ENCODE assay signal across 14 mouse cellular contexts in the genomic region with DNA sequence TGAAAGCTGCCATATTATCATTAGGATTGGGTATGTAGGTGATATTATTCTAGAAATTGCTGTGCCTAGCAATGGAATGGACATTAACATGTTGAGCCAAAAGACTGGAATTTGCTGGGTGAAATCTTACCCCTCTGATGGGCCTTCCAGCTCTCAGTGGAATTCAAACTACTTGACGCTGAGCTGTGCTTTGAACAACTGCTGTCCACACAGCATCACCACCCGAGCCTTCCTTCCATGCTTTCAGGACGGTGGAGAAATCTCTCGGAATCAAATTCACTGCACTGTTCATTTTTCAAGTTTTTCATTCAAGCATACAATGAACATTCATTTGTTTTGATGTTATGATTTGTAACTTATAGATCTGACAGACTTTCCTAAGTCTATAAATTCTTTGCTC.
"Had no signal": no experiment of that assay in that cellular context is flagged by ENCODE, and none has a peak within 500 bp of the region (broad histone marks: within the 10 kb centered on the region; RNA-seq: fewer than 3 reads in every experiment).

No protein-coding gene starts in this region.

- H3K4me2 ChIP-seq: lung, embryonic 14.5 days; midbrain, embryonic 13.5 days; midbrain, embryonic 15.5 days; neural tube, embryonic 12.5 days; stomach, embryonic 15.5 days had no signal

- ATAC-seq: midbrain, embryonic 13.5 days; midbrain, embryonic 15.5 days had no signal

- H3K27me3 ChIP-seq: midbrain, embryonic 13.5 days; midbrain, embryonic 15.5 days; neural tube, embryonic 12.5 days; stomach, embryonic 15.5 days had no signal

- H3K4me3 ChIP-seq: midbrain, embryonic 10.5 days; midbrain, embryonic 13.5 days; midbrain, embryonic 15.5 days; neural tube, embryonic 12.5 days; stomach, embryonic 15.5 days had no signal

- H3K4me1 ChIP-seq: midbrain, embryonic 10.5 days; midbrain, embryonic 13.5 days; midbrain, embryonic 15.5 days; neural tube, embryonic 12.5 days; stomach, embryonic 15.5 days had no signal

- H3K27ac ChIP-seq: midbrain, embryonic 10.5 days; midbrain, embryonic 13.5 days; midbrain, embryonic 15.5 days; neural tube, embryonic 12.5 days; stomach, embryonic 15.5 days; stomach, postnatal 0 days had no signal

- DNase-seq: lung, adult 18-20 months; lung, embryonic 14.5 days; lung, postnatal 10 days; lung, postnatal 4 days; right cerebral cortex, postnatal 14 days; thymus, adult 2 months; thymus, postnatal 25 days; thymus, postnatal 4 days had no signal

- H3K9ac ChIP-seq: lung, embryonic 14.5 days; midbrain, embryonic 13.5 days; midbrain, embryonic 15.5 days; neural tube, embryonic 12.5 days; stomach, embryonic 15.5 days had no signal

- H3K9me3 ChIP-seq: midbrain, embryonic 10.5 days; midbrain, embryonic 13.5 days; midbrain, embryonic 15.5 days; neural tube, embryonic 12.5 days; stomach, embryonic 15.5 days had no signal

- H3K36me3 ChIP-seq: midbrain, embryonic 10.5 days; midbrain, embryonic 13.5 days; midbrain, embryonic 15.5 days; neural tube, embryonic 12.5 days; stomach, embryonic 15.5 days had no signal
